Mouse (Mus musculus) megakaryocyte, embryonic 14.5 days (primary cell): ENCODE measurements around the gene Erich6.

ENCODE experiments used
- FLI1 ChIP-seq: IDR thresholded peaks from 2 replicates; pipeline ENCODE4 v1.6.1; 2012; ENCODE audit warnings: low read length, inconsistent platforms, mixed read lengths
- GATA1 ChIP-seq: IDR thresholded peaks from 3 replicates; pipeline ENCODE4 v1.6.1; 2012; ENCODE audit warnings: mixed read lengths, low read length, inconsistent platforms, borderline replicate concordance

DNA sequence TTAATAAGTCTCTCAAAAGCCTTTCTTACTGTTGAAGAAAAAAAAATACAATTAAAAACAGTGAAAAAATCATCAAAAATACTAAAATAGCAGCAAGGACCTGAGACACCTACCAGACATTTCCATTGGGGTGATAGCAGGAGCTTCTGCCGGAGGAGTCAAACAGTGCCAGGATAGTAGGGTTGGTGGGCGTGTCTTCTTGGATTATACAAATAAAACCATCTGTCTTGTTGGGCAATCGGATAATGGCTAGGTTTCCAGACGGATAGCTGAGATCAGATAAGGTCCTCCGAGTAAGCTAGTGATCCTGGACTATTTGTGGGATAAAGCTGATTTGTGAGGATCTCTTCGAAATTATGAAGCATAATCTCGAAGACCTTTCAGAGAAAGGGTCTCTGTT is 15.9 kb downstream of the Erich6 start:
- TF ChIP-seq GATA1 (no peak), FLI1 (no peak)
